Mouse (Mus musculus): ENCODE data around the gene Baz2a.
"Not testable (repeated sequence)": the region's sequence is repeated elsewhere in the genome, so short reads cannot be mapped to it uniquely, and the experiment has no call there.

DNA sequence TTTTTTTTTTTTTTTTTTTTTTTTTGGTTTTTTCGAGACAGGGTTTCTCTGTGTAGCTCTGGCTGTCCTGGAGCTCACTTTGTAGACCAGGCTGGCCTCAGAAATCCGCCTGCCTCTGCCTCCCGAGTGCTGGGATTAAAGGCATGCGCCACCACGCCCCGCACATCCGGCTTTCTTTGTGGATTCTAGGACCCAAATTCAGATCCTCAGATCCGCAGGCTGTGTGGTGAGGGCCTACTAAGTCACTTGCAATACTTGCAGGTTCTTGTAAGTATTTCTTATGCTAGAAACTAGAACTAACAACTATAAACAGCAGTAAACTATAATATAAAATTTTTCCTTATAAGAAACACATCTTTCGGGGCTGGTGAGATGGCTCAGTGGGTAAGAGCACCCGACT is 80.0 kb downstream of the Baz2a start:
- not testable (repeated sequence) for TF ChIP-seq CTCF, POLR2A (IDR thresholded peaks at IDR 0.05; ENCODE audit: insufficient read depth, low read depth, low read length)

Data from olfactory bulb, adult 2 months (tissue).